Mouse (Mus musculus) hindbrain, embryonic 16.5 days (tissue): ENCODE results near the gene Acsl1. TPM values are rescaled to one million over a fixed set of nuclear protein-coding genes. Genes with fewer than 3 reads are reported as not detected.

ENCODE experiments used
- ATAC-seq: fragments of 200-750 bp; cut with Nextera tagmentation; 2 replicates; pipeline ENCODE4 v1.8.0; 2017; ENCODE audit warnings: moderate TSS enrichment, moderate library complexity
- H3K27ac ChIP-seq: fragments of 300-500 bp; sonication (generic); 2 replicates; pipeline ENCODE4 v1.5.1; 2014; ENCODE audit warnings: low read depth, mild to moderate bottlenecking, control low read depth, low read length, moderate library complexity
- H3K27me3 ChIP-seq: fragments of 300-500 bp; sonication (generic); replicated peaks from 2 replicates; pipeline ENCODE4 v1.6.1; 2014; ENCODE audit warnings: low read length; ENCODE audit not compliant: control insufficient read depth, insufficient read depth
- H3K36me3 ChIP-seq: fragments of 300-500 bp; sonication (generic); 2 replicates; pipeline ENCODE4 v1.6.1; 2014; ENCODE audit warnings: mild to moderate bottlenecking, low read length, moderate library complexity, mixed read lengths; ENCODE audit not compliant: control insufficient read depth, insufficient read depth
- H3K4me1 ChIP-seq: fragments of 300-500 bp; sonication (generic); 2 replicates; pipeline ENCODE4 v1.6.1; 2014; ENCODE audit warnings: low read depth, low read length; ENCODE audit not compliant: control insufficient read depth, insufficient read depth
- H3K4me2 ChIP-seq: fragments of 300-500 bp; sonication (generic); 2 replicates; pipeline ENCODE4 v1.6.1; 2014; ENCODE audit warnings: mild to moderate bottlenecking, low read length, control low read depth, moderate library complexity
- H3K4me3 ChIP-seq: fragments of 300-500 bp; sonication (generic); 2 replicates; pipeline ENCODE4 v1.5.1; 2014; ENCODE audit warnings: mild to moderate bottlenecking, low read length, control low read depth, moderate library complexity
- H3K9ac ChIP-seq: fragments of 300-500 bp; sonication (generic); 2 replicates; pipeline ENCODE4 v1.6.1; 2014; ENCODE audit warnings: low read depth, mild to moderate bottlenecking, control low read depth, low read length, moderate library complexity
- H3K9me3 ChIP-seq: fragments of 300-500 bp; sonication (generic); 2 replicates; pipeline ENCODE4 v1.6.1; 2014; ENCODE audit warnings: mild to moderate bottlenecking, low read length, moderate library complexity; ENCODE audit not compliant: control insufficient read depth
- WGBS: fragments of 180-500 bp; shearing (Covaris S2); extraction: QIAGEN DNeasy Blood & Tissue Kit; methylation state at CpG from one replicate; pipeline ENCODE4 v1.1.7; 2014; 5-methylcytosine and 5-hydroxymethylcytosine counted together
- polyA plus RNA-seq: library from polyadenylated mRNA; unstranded; fragments of >200 nt; fragmentation: Nextera tagmentation; extraction: Ambion mirVana; gene quantifications from 2 replicates; pipeline ENCODE4 v1.2.1, GENCODE M21; 2015

Acsl1 gene
- polyA plus RNA-seq, 1 experiment from 2014 or later: 19.5 TPM

GRCm38 (mm10) chr8:46483247-46483646 lies 12.4 kb downstream of the Acsl1 start:
- Histone ChIP-seq H3K4me2 (no peak overlapping the region), H3K9ac (no peak overlapping the region), H3K4me1 (peaks cover 10% of the 10 kb centered on the region), H3K27ac (no peak overlapping the region), H3K9me3 (no peaks in the 10 kb centered on the region), H3K36me3 (no peaks in the 10 kb centered on the region), H3K4me3 (no peak overlapping the region), H3K27me3 (no peaks in the 10 kb centered on the region)
- 88% methylated on average over 4 of the region's 4 CpGs for WGBS
- no peak for ATAC-seq

DNA sequence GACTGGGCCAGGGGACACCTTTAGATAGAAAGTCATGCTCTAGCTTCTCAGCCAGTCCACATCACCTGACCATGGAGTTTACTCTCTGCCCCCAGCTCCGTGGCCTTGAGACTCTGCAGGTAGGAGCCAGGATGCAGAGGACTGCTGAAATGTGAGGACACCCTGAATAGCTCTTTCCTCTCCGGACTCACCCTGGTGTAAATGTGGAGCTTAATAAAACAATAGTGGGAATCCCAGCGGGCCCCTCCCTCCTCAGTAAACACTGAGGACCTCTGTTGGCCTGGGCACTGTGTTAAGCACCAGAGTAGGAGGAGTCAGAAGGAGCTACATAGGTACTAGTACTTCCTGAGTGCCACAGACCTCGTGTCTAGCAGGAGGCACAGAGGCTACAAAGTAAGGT lies 13.2 kb downstream of the Acsl1 start:
- no peak for ATAC-seq
- H3K4me3 ChIP-seq: no peak overlapping the region
- no peak overlapping the region for H3K4me2 ChIP-seq
- no peak overlapping the region for H3K27ac ChIP-seq
- peaks cover 10% of the 10 kb centered on the region for H3K4me1 ChIP-seq
- 54% methylated on average over 4 of the region's 4 CpGs for WGBS
- H3K9ac ChIP-seq: no peak overlapping the region
- H3K36me3 ChIP-seq: no peaks in the 10 kb centered on the region
- H3K9me3 ChIP-seq: no peaks in the 10 kb centered on the region
- no peaks in the 10 kb centered on the region for H3K27me3 ChIP-seq

GRCm38 (mm10) chr8:46484931-46485463 lies 14.2 kb downstream of the Acsl1 start:
- no peak for ATAC-seq
- peaks cover 9% of the 10 kb centered on the region for H3K4me1 ChIP-seq
- H3K9me3 ChIP-seq: no peaks in the 10 kb centered on the region
- H3K4me2 ChIP-seq: no peak overlapping the region
- WGBS: 95% methylated on average over 8 of the region's 8 CpGs
- no peaks in the 10 kb centered on the region for H3K27me3 ChIP-seq
- no peak overlapping the region for H3K9ac ChIP-seq
- H3K36me3 ChIP-seq: no peaks in the 10 kb centered on the region
- H3K27ac ChIP-seq: no peak overlapping the region
- H3K4me3 ChIP-seq: no peak overlapping the region

DNA sequence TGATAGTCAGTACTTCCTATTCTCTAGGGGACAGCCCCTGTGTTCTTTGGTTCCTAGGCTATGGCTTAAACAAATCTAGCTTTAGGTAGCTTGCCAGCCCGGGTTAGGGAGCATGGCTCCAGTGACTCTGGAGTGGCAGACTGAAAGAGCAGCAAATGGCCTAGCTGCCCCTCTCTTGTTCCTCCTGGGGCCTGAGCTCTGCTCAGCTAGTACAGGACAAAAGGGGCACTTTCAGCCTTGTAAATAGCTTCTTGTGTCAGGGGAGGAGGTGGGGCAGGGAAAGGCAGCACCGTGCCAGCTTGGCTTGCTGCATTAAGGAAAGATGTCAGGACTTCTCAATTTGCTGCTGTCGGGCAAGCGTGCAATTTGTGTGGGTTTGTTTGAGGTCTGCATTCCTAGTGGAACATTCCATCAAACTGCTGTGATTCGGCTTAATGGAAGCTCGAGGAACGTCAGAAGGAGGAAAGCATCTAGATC lies 17.3 kb downstream of the Acsl1 start:
- Histone ChIP-seq H3K9ac (no peak overlapping the region), H3K4me2 (no peak overlapping the region), H3K4me1 (peaks cover 3% of the 10 kb centered on the region; the same call in 1 of the 2 replicates), H3K4me3 (no peak overlapping the region), H3K36me3 (no peaks in the 10 kb centered on the region), H3K27ac (no peak overlapping the region), H3K27me3 (no peaks in the 10 kb centered on the region), H3K9me3 (no peaks in the 10 kb centered on the region)
- WGBS: 23% methylated on average over 7 of the region's 7 CpGs
- ATAC-seq: peak; percentile 87

- no peak overlapping the region for H3K4me2 ChIP-seq
- no peak overlapping the region for H3K9ac ChIP-seq
- H3K4me1 ChIP-seq: peaks cover 3% of the 10 kb centered on the region; the same call in 1 of the 2 replicates
- no peaks in the 10 kb centered on the region for H3K36me3 ChIP-seq
- WGBS: 81% methylated on average over 1 of the region's 1 CpGs
- no peaks in the 10 kb centered on the region for H3K27me3 ChIP-seq
- no peak overlapping the region for H3K27ac ChIP-seq
- H3K4me3 ChIP-seq: no peak overlapping the region
- H3K9me3 ChIP-seq: no peaks in the 10 kb centered on the region
- no peak for ATAC-seq
These were observed 18.4 kb downstream of the Acsl1 start for GRCm38 (mm10) chr8:46489196-46489595.

DNA sequence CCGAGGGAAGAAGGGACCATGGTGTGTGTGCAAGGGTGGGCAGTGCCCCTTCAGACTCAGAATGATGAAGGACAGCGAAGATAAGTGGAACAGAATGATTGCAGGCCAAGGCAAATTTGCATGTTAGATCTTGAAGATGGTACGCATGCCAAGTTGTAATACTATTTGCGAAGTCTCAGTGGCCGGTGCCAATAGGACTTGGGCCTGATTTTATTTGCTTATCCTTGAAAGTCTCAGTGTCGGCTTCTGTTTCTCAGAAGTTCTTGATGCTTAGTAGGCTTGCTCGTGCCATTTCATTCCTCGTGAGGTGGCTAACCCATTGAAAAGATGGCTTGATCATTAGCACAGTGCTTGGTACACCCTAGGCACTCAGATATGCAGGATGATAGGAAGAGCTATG lies 19.4 kb downstream of the Acsl1 start:
- H3K4me2 ChIP-seq: no peak overlapping the region
- no peak overlapping the region for H3K4me3 ChIP-seq
- no peak overlapping the region for H3K9ac ChIP-seq
- no peaks in the 10 kb centered on the region for H3K36me3 ChIP-seq
- ATAC-seq: no peak
- 93% methylated on average over 8 of the region's 8 CpGs for WGBS
- no peaks in the 10 kb centered on the region for H3K9me3 ChIP-seq
- no peaks in the 10 kb centered on the region for H3K27me3 ChIP-seq
- H3K4me1 ChIP-seq: peaks cover 3% of the 10 kb centered on the region; the same call in 1 of the 2 replicates
- H3K27ac ChIP-seq: no peak overlapping the region

GRCm38 (mm10) chr8:46490821-46491220 lies 20.0 kb downstream of the Acsl1 start:
- no peaks in the 10 kb centered on the region; the same call in 1 of the 2 replicates for H3K27me3 ChIP-seq
- H3K9ac ChIP-seq: no peak overlapping the region
- H3K9me3 ChIP-seq: no peaks in the 10 kb centered on the region
- no peak overlapping the region for H3K4me2 ChIP-seq
- WGBS: 71% methylated on average over 6 of the region's 6 CpGs
- no peak overlapping the region for H3K27ac ChIP-seq
- H3K4me3 ChIP-seq: no peak overlapping the region
- H3K36me3 ChIP-seq: no peaks in the 10 kb centered on the region
- no peak for ATAC-seq
- peaks cover 3% of the 10 kb centered on the region; the same call in 1 of the 2 replicates for H3K4me1 ChIP-seq

GRCm38 (mm10) chr8:46493495-46494170 lies 22.8 kb downstream of the Acsl1 start:
- no peaks in the 10 kb centered on the region for H3K4me1 ChIP-seq
- WGBS: 87% methylated on average over 11 of the region's 11 CpGs
- H3K4me2 ChIP-seq: no peak overlapping the region
- no peak overlapping the region for H3K9ac ChIP-seq
- H3K9me3 ChIP-seq: no peaks in the 10 kb centered on the region
- no peak for ATAC-seq
- H3K27ac ChIP-seq: no peak overlapping the region
- H3K36me3 ChIP-seq: no peaks in the 10 kb centered on the region
- no peak overlapping the region for H3K4me3 ChIP-seq
- no peaks in the 10 kb centered on the region; the same call in 1 of the 2 replicates for H3K27me3 ChIP-seq

DNA sequence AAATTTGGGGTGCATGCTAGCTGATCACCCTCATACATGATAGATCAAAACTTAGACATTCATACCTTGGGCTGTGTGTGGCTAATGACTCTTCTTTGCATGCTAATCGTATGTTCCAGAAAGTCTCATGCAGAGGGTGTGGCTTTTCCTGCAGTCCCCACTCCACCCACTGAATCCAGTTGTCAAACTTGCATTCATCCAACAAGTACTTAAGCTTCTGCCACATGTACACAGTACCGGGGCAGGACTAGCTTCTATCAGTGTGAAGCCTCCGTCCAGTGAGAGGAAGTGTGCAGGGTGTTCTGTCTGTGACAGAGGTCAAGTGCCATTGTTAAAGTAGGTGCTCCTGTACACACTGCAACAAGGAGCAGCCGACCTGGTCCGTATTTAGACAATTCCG lies 26.0 kb downstream of the Acsl1 start:
- no peak overlapping the region for H3K4me2 ChIP-seq
- H3K4me1 ChIP-seq: no peaks in the 10 kb centered on the region
- WGBS: 85% methylated on average over 6 of the region's 6 CpGs
- no peak overlapping the region for H3K4me3 ChIP-seq
- H3K9ac ChIP-seq: no peak overlapping the region
- no peak for ATAC-seq
- H3K27ac ChIP-seq: no peak overlapping the region
- H3K9me3 ChIP-seq: no peaks in the 10 kb centered on the region
- no peaks in the 10 kb centered on the region for H3K36me3 ChIP-seq
- H3K27me3 ChIP-seq: no peaks in the 10 kb centered on the region; the same call in 1 of the 2 replicates
